Mouse (Mus musculus) heart, postnatal 4 days (tissue): ENCODE data around the gene Tacc2. TPM values are rescaled to one million over a fixed set of nuclear protein-coding genes. Genes with fewer than 3 reads are reported as not detected.
A peak's percentile ranks its signal among the peaks of the same experiment; 100 is the strongest.

Source experiments
- DNase-seq: peaks from one replicate; pipeline ENCODE4 v3.0.0; 2021
- total RNA-seq, 2 experiments: library from RNA; stranded (reverse); gene quantifications; 2 replicates each; pipeline ENCODE4 v1.2.3; 2021

Tacc2 gene
- total RNA-seq, 2 experiments from 2014 or later = 140 to 147 TPM

- DNase-seq = peak; percentile 76
Observed at GRCm38 (mm10) chr7:130692392-130692942, 115.2 kb downstream of the Tacc2 start.

DNA sequence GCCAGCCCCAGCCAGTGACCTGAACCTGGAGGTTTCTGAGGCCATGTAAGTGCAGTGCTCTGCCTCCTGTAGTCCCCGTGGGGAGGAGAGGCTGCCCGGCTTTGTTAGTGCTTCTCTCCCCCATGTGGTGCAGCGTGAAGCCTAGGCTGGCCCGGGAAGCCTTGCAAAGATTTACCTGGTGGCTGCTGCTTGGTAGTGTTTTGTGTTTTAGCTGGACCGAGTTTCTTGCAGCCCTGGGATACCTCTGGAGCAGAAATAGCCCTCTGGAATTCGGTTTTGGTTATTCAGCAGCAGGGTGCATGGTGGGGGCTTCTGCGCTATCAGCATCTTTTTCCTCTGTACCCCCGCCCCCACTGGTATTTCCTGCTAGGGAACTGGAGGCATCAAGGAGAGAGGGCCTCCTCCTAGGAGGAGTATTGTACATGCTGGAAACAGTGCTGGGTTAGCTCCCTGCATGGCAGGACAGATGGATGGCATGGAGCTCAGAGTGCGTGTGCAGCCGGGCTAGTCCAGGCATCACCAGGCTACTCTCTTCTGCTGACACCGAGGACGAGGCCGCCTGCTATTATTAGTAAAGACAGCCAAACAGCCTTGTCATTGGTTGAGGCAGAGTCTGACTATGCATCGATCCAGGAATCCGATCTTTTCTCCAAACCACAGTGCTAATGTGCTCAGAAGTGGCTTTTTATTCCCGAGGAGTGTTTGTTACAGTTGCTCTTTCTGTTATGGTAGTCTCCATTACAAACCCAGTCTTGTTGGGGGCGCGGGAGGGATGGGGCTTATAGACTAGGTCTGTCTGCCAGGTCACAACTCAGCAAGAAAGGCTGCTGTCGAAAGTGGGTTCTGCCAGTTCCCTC, 115.9 kb downstream of the Tacc2 start:
- DNase-seq = peak; percentile 39

DNA sequence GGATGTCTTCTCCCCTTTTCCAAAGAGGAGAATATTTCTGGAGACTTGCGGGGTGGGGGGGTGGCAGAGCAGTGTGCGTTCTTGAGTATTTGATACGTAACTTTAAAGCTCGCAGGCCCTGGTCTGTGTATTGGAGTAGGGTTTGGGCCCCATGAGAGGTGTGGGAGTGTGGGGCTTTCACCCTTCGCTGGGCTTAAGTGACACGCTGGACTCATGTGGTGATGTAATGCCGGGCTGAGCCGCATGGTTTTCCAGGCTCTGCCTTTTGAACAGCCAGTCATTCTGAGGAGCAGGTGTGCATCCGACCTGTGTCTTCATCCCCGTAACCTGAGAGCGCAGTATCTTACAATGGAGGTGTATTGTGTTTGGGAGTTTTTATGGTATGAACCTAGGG, 116.6 kb downstream of the Tacc2 start:
- DNase-seq = no peak

- no peak for DNase-seq
Observed at GRCm38 (mm10) chr7:130695669-130696338, 118.6 kb downstream of the Tacc2 start.

DNA sequence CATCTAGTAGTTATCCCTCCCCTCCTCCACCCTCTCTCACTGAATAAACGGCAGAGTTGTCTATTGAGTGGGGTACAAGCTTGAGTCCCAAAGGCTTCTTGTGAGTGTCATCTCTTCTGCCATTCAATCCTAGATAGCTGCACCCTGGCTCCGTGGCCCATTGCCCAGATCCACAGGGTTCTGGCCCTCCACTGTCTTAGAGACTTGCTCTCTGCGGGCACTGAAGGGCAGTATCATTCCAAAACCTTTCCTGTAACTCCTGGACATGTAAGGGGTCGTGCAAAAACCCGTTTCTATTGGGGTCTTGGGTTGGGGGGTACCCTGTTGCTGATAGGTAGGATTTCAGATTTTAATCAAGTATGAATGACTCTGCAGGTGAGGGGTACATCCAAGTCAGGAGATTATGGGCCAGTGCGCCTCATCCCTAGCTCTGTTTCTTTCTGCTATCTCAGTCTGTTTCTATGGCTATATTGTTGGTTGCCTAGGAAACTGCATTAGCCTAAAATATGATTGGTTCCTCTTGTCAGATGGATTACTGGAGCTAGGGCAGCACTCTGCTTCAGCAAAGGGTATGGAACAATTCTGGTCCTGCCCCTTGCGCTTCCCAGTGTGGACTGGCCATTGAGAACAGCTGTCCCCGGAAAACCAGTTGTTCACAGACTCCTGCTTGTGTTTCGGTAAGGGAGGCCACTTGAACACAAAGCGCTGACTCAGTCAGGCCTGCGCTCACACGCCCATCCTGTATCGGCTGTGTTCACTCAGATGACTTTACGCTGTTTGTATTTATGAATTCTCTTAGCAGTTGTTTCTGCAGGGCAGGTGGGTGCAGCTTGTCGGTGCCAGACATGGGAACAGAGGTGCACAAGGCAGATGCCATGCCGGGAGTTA, 119.4 kb downstream of the Tacc2 start:
- DNase-seq = no peak

GRCm38 (mm10) chr7:130698480-130698879, 121.2 kb downstream of the Tacc2 start:
- DNase-seq = no peak

- DNase-seq = no peak
Observed at GRCm38 (mm10) chr7:130701336-130701735, 124.1 kb downstream of the Tacc2 start.

- DNase-seq = no peak
Observed at GRCm38 (mm10) chr7:130705230-130705629, 128.0 kb downstream of the Tacc2 start.

DNA sequence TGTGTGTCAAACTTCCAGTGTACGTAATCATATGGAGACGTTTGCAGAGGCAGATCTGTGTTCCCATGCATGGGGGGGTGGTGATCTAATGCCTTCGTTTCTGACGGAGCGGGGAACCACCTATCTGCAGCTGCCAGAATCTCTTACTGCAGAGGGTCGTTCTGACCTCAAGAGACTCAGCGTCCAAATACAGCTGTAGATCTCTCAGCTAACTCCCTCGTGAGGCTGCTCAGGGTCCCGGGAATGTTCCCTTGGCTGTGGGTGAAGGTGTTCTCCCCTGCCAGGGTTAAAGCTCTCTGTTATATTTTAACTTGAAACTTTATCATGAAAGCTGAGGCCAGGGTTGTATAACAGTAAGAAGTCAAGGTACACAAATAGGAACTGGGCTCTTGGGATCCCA, 131.7 kb downstream of the Tacc2 start:
- DNase-seq = peak; percentile 21

- DNase-seq = no peak
Observed at GRCm38 (mm10) chr7:130709372-130710274, 132.4 kb downstream of the Tacc2 start.

DNA sequence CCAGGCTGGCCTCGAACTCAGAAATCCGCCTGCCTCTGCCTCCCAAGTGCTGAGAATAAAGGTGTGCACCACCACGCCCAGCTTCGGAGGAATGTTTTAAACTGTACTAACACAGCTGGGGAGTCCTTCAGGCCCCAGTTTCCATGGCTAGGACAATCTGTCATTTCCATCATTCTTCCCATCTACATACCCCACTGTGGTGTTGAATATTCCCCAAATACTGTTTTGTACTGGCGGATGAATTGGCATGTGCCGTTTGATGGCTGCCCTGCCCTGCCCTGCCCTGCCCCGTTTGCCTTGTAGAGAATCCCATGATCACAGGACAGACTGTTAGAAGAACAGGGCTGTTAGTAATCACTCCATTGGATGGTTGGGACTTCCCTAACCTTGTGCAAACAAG, 134.6 kb downstream of the Tacc2 start:
- DNase-seq = no peak

GRCm38 (mm10) chr7:130713319-130713718, 136.1 kb downstream of the Tacc2 start:
- no peak for DNase-seq

DNA sequence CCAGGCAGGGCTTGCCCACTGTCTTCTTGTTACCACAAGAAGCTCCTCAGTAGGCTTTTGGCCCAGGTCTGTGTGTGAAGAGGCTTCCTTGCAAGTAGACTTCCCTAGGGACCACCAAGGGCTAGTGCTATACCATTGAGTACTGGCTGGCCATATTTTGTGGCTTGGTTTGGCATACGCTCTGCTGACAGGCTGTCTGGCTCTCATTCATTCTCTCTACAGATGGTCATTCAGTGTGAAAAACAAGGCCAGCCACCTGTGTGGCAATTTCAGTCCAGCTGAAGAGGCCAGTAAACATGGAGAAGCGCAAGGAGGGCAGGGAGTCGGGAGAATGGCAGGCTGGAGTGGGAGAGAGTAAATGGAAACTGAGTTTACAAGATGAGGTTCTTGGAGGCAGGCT, 138.2 kb downstream of the Tacc2 start:
- DNase-seq = no peak

DNA sequence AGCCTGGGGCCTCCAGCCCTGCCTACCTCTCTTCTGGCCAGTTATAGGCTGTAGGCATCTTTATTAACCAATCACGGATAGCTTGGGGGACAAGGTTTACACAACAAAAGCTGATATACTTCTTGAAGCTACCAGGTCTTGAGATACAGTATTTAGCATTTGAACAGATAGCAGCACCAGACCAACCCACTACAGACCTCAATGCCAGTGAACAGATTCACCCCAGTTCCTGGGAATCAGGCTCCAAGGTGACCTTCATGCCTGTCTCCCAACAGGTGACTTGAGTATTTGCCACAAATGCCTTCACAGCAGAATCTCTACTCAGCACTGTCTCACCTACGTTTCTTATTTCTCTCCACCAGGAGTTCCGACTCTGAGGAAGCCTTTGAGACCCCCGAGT, 139.1 kb downstream of the Tacc2 start:
- DNase-seq = no peak

- no peak for DNase-seq
Observed at GRCm38 (mm10) chr7:130716989-130717388, 139.8 kb downstream of the Tacc2 start.

GRCm38 (mm10) chr7:130719931-130720598, 142.8 kb downstream of the Tacc2 start:
- no peak for DNase-seq

DNA sequence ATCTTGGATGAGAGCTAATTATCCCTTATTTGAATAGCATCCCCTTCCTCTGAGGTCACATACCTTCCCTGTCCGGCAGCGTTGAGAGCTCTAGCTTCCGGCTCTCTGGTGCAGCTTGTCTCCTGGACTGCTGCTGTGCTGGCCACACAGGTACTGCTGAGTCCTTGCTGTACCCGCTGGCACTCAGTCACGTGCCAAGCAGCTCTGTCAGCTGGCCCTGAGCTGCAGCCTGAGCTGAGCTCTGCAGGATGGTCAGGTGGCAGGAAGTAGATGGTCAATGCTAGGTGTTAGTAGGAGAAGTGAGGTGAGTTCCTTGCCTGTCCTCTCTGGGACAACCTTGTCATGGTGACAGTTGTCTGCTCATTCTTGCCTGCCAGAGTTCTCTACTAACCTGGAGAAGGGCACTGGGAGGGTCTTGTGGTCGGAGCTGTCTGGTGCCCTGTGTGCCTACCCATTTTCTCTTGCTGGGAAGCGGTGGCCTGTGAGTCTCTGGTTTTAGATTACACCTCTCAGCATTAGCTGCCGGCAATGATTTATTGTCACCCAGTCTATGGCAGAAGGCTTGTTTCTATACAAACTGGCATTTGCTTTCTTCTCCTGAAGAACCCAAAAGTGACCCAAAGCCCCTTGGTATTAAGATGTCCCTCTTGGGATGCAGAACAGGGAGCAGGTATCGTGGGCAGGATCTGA, 143.6 kb downstream of the Tacc2 start:
- DNase-seq = no peak

DNA sequence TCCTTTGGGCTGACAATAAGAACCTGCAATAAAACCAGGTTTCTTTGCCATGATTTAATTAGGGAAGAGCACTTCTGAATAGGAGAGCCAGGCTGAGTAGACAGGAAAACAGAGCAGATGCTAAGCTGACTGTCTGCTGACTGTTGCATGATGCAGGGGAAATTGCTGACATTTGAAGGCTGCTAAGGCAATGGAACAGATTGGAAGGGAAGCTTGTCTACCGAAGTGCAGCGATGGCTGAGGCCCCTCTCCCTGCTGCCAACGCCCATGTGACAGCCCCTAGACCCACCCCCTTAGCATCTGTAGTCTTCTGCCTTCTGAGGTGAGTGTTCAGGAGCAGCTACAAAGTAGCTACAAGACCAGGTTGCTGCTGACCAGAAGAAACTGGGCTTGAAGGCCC, 148.9 kb downstream of the Tacc2 start:
- DNase-seq = no peak

- DNase-seq = peak; percentile 44
Observed at GRCm38 (mm10) chr7:130726724-130727422, 149.6 kb downstream of the Tacc2 start.

DNA sequence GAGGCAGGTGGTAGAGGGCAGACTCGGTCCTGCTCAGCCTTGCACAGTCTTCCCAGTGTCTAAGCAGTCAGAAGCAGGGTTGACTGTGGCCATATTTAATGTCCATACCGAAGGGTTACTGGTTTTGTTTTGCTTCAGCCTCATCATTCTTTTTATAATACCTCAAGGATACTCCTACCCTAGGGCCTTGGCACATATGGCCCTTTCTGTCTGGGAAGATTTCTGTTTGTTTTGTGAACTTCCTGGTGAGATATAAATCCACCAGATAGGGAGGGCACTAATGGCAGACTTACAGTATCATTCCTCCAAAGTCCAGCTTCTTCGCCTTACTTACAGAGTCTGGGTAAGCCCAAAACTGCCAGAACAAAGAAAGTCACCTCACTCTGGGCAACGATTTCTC, 150.3 kb downstream of the Tacc2 start:
- no peak for DNase-seq
